Mouse (Mus musculus) lung, adult 2 months (tissue): Measurements from ENCODE around the gene Mpzl2. TPM values are rescaled to one million over a fixed set of nuclear protein-coding genes. Genes with fewer than 3 reads are reported as not detected.

ENCODE experiments used
- DNase-seq: peaks from one replicate; pipeline ENCODE4 v3.0.0; 2022
- H3K4me1 ChIP-seq: fragments of 200-500 bp; 2 replicates; pipeline ENCODE4 v1.6.1; 2011; ENCODE audit warnings: low read length; ENCODE audit not compliant: control insufficient read depth, insufficient read depth
- H3K4me3 ChIP-seq: fragments of 200-500 bp; replicated peaks from 2 replicates; pipeline ENCODE3; 2011; ENCODE audit warnings: low read depth, mild to moderate bottlenecking, control low read depth, low read length; ENCODE audit errors: extremely low read depth
- CTCF ChIP-seq: fragments of 200-500 bp; IDR thresholded peaks from 2 replicates; pipeline ENCODE4 v1.5.1; 2011; ENCODE audit warnings: mild to moderate bottlenecking, low read length, control low read depth; ENCODE audit not compliant: insufficient read depth
- POLR2A ChIP-seq: fragments of 200-500 bp; IDR thresholded peaks from 2 replicates; pipeline ENCODE4 v1.6.1; 2011; ENCODE audit warnings: low read depth, mild to moderate bottlenecking, control low read depth, low read length, borderline replicate concordance; ENCODE audit errors: extremely low read depth
- WGBS: fragments of 180-500 bp; shearing (Covaris S2); methylation state at CpG from one replicate; pipeline ENCODE4 v1.1.7; 2018; 5-methylcytosine and 5-hydroxymethylcytosine counted together
- polyA plus RNA-seq: library from polyadenylated mRNA; depleted of rRNA; stranded (reverse); fragments of >200 nt; gene quantifications from 2 replicates; pipeline ENCODE4 v1.2.3, GENCODE M21; 2012

Mpzl2 gene
- polyA plus RNA-seq, 1 experiment: 8.6 TPM

DNA sequence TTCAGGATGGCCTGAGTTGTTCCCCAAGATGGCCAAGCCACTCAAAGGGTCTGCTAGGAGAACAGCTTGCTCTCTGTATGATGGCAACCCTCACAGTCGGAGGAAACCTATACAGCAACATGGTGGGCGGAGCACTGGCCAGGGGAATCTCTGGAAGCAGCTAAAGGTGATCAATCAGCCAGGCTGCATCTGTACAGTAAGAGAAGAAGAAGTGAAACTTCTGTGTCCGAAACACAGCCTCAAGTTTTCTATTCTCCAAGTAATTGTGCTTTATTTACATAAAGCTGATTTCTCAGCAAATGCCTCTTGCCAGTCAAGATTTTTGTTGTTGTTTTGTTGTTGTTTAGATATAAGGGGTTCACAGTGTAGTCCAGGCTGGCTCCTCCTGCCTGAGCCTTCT lies 38.3 kb downstream of the Mpzl2 start:
- Histone ChIP-seq H3K4me3 (no peak overlapping the region), H3K4me1 (no peaks in the 10 kb centered on the region)
- WGBS: 54% methylated on average over 3 of the region's 3 CpGs
- DNase-seq: no peak
- TF ChIP-seq CTCF (no peak), POLR2A (no peak)

DNA sequence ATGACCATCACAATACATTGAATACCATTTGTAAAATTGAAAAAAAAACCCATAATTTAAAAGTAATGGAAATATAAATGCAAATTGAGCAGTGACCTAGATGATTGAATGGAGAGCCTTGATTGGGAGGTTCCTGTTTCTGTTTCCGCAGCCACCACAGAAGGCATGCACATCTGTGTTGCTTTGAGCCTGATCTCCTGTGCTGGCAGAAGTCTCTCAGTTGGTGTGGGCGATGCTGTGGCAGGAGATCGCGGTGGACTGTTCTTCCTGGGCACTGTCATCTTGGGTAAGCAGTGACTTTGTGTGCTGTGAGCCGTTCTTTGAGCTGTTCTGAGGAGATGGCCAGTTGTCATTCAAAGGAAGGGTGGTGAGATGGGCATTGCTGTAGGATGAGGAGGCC lies 39.4 kb downstream of the Mpzl2 start, which contains the start of gene Jaml:
Gene Jaml (plus strand): TSS at position 173 of the 400 bp plus-strand sequence.
- DNase-seq: no peak
- TF ChIP-seq CTCF (no peak), POLR2A (peak; percentile 32; the same call in 1 of the 2 replicates)

DNA sequence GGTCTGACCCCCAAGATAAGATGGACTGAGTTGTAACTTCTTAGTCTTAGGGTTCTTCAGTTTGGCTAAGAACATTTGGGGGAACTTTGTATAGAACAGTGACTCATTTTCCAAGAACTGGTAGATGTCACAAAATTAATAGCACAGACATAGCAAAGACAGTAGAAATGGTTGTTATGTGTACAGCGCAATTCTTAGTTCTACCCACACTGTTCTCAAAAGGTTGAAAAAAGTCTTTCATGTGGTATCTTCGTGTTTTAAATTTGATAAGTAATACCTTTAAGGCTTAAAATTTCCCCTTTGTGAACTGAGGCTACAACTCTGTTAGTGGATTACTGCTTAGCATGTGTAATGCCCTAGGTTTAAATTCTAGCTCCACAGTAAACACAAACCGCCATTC lies 43.5 kb downstream of the Mpzl2 start:
- TF ChIP-seq POLR2A (no peak), CTCF (no peak)
- DNase-seq: no peak
- no peaks in the 10 kb centered on the region for H3K4me1 ChIP-seq
- WGBS: 82% methylated on average over 3 of the region's 3 CpGs
- H3K4me3 ChIP-seq: no peak overlapping the region

More for the DNA sequence above, 39.4 kb downstream of the Mpzl2 start, which contains the start of gene Jaml:
- Histone ChIP-seq H3K4me3 (no peak within 1 kb of the TSS), H3K4me1 (no peaks in the 10 kb centered on the region)
- 70% methylated on average over 5 of the region's 5 CpGs for WGBS

- no peak for DNase-seq
- TF ChIP-seq POLR2A (no peak), CTCF (no peak)
- H3K4me3 ChIP-seq: no peak overlapping the region
- H3K4me1 ChIP-seq: no peaks in the 10 kb centered on the region
- WGBS: 51% methylated on average over 5 of the region's 5 CpGs
These were observed 45.0 kb downstream of the Mpzl2 start for GRCm38 (mm10) chr9:45084556-45084955.

GRCm38 (mm10) chr9:45085741-45086690 lies 46.4 kb downstream of the Mpzl2 start:
- H3K4me3 ChIP-seq: no peak overlapping the region
- DNase-seq: no peak
- WGBS: 66% methylated on average over 12 of the region's 12 CpGs
- no peaks in the 10 kb centered on the region for H3K4me1 ChIP-seq
- TF ChIP-seq POLR2A (no peak), CTCF (no peak)

DNA sequence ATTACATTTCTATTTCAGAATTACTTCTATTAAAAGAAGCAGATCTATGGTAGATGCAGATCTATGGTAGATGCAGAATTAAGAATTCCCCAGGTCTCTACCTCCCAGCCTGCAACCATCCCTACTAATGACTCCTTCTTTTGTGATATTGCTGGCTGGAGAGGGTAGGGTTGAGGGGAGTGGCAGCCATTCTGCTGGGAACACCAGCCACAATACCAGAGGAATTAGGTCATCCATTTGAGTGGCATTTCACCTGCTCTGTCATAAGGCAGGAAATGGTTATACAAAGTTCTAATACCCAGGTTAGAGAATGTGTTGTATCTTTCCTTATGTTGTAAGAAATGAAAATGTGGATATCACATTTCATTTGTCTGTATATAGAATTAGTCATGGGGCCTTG lies 48.4 kb downstream of the Mpzl2 start:
- TF ChIP-seq POLR2A (no peak), CTCF (no peak)
- Histone ChIP-seq H3K4me3 (no peak overlapping the region), H3K4me1 (peaks cover 3% of the 10 kb centered on the region; the same call in 1 of the 2 replicates)
- no peak for DNase-seq

DNA sequence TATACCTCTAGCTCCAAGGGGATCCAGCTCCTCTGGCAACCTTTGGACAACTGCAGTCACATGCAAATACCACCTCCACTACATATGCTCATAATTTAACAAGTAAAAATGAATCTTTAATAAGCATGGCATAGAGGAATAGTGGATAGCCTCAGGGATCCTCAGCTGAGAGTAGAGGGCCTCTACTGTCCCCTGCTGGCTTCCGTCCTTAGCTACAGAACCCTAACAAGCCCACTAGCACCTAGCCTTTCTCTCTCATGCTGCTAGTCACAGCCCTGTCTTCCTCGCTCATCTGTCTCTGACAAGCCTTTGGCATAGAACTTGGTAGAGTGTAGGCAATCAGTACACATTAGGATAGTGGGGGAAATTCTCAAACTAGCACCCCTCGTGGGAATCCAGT lies 51.2 kb downstream of the Mpzl2 start:
- no peak for DNase-seq
- Histone ChIP-seq H3K4me3 (no peak overlapping the region), H3K4me1 (peaks cover 3% of the 10 kb centered on the region)
- TF ChIP-seq POLR2A: no peak
- TF ChIP-seq CTCF: no peak
- 69% methylated on average over 3 of the region's 3 CpGs for WGBS

DNA sequence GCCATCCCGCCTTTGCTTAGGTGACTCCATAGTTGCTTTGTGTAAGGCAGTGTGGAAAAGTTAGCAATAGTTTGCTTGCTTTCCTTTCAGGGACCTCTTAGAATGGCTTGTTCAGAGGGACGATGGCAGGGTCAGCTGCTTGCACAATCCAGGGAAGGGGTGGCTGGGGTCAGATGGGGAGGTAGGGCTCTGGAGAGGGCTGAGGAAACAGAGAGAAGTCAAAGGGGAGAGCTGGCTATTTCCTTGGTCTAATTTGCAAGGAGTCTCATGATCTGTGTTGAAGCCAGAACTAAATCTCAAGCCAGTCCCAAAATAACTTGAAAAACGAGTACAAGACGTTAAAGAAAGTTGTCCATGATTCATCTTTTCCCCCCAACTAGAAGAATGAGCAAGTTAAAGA lies 53.0 kb downstream of the Mpzl2 start:
- WGBS: 26% methylated on average over 4 of the region's 4 CpGs
- peak; percentile 23 for DNase-seq
- TF ChIP-seq POLR2A: no peak
- H3K4me3 ChIP-seq: no peak overlapping the region
- H3K4me1 ChIP-seq: peaks cover 3% of the 10 kb centered on the region

- TF ChIP-seq POLR2A (no peak), CTCF (no peak)
- no peak overlapping the region for H3K4me3 ChIP-seq
- 44% methylated on average over 6 of the region's 6 CpGs for WGBS
- DNase-seq: peak; percentile 14
- H3K4me1 ChIP-seq: peaks cover 3% of the 10 kb centered on the region
These were observed 55.7 kb downstream of the Mpzl2 start for GRCm38 (mm10) chr9:45095149-45095937.
